Mouse (Mus musculus): ENCODE measurements around the gene Scn2b. TPM values are rescaled to one million over a fixed set of nuclear protein-coding genes. Genes with fewer than 3 reads are reported as not detected.

The Scn2b gene
- polyA plus RNA-seq, 1 experiment = 3.4 TPM

DNA sequence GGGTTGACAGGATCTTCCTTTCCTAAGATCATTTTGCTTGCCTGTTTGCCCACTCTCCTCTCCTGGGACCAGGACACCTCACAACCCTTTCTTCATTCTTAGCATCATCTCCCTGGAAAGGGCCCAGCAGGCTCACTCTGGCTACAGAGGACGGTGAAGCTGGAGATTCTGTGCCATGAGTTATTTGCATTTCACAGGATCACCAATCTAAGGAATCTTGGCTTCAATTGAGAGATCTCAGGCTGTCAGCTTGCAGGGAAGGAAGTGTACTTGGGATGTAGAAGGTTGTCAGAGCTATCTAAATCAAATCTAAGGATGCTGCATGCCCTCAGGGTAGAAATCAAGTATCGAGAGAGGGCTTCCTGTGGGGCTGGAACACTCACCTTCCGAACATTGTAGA lies 55.9 kb downstream of the Scn2b start:
- no peak for DNase-seq (ENCODE audit: low read depth)

DNA sequence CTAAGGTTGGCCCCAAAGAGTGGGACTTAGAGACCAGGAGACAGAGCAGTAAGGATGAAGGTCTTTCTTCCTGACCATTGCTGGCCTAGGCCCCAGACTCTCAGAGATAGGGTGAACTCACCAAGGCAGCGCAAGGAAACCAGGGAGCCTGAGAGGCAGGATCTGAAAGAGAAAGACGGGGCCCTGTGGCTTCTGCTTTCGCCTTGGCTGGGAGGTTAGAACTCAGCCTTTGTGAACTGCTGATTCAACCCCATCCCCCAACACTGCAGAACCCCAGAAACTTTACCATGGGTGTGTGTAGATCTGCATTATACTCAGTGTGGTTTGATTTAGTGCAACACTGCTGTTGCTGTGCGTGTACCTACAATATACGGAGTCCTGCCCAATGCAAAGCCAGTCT lies 61.7 kb downstream of the Scn2b start:
- no peak for DNase-seq (ENCODE audit: low read depth)

Other genes starting within 250 kb of the Scn2b start
- gene Kmt2a, start 236.5 kb upstream of the Scn2b start, polyA plus RNA-seq (2012; rRNA removed) = 12.9 and 19.1 TPM in 2 replicates
- 338 and 450 TPM in 2 replicates for gene Atp5l, start 197.0 kb upstream of the Scn2b start, polyA plus RNA-seq (2012; rRNA removed)
- 17.0 and 21.1 TPM in 2 replicates for gene Ube4a, start 152.2 kb upstream of the Scn2b start, polyA plus RNA-seq (2012; rRNA removed)
- 0.28 and 0.31 TPM in 2 replicates for gene Cd3g, start 137.4 kb upstream of the Scn2b start, polyA plus RNA-seq (2012; rRNA removed)
- gene Cd3d, start 136.0 kb upstream of the Scn2b start, polyA plus RNA-seq (2012; rRNA removed) = 0.22 and 0.36 TPM in 2 replicates
- 0.58 and 0.75 TPM in 2 replicates for gene Cd3e, start 108.2 kb upstream of the Scn2b start, polyA plus RNA-seq (2012; rRNA removed)
- 28.8 and 30.3 TPM in 2 replicates for gene Mpzl2, start 78.0 kb upstream of the Scn2b start, polyA plus RNA-seq (2012; rRNA removed)
- gene Mpzl3, start 62.6 kb upstream of the Scn2b start, polyA plus RNA-seq (2012; rRNA removed) = 5.8 and 7.3 TPM in 2 replicates
- 5.9 and 7.4 TPM in 2 replicates for gene Jaml, start 38.6 kb upstream of the Scn2b start, polyA plus RNA-seq (2012; rRNA removed)
- 0.32 and 0.61 TPM in 2 replicates for gene Scn4b, start 20.6 kb downstream of the Scn2b start, polyA plus RNA-seq (2012; rRNA removed)
- gene BC049352, start 64.2 kb downstream of the Scn2b start, polyA plus RNA-seq (2012; rRNA removed) = 0.18 and 0.37 TPM in 2 replicates
- gene Tmprss4, start 86.3 kb downstream of the Scn2b start, polyA plus RNA-seq (2012; rRNA removed) = 0.36 and 0.41 TPM in 2 replicates
- gene Il10ra, start 151.4 kb downstream of the Scn2b start, polyA plus RNA-seq (2012; rRNA removed) = 5.4 and 7.7 TPM in 2 replicates
- gene Tmprss13, start 201.3 kb downstream of the Scn2b start, polyA plus RNA-seq (2012; rRNA removed) = 1.1 TPM in 2 replicates

Measured in gonadal fat pad, adult 2 months (tissue).